Mouse (Mus musculus) limb, embryonic 15.5 days (tissue): ENCODE measurements at regions not wholly inside any gene's neighbourhood (a gene's known extent, or its start where the extent isn't known, plus 50 kb on each side); places are given as distances from the start of the nearest gene placed in this dataset.
"Not testable (repeated sequence)": the region's sequence is repeated elsewhere in the genome, so short reads cannot be mapped to it uniquely, and the experiment has no call there.

Experiments used
- ATAC-seq: fragments of 200-750 bp; cut with Nextera tagmentation; 2 replicates; pipeline ENCODE4 v1.8.0; 2017; ENCODE audit warnings: low read depth, moderate TSS enrichment; ENCODE audit not compliant: insufficient number of reproducible peaks, low FRiP score, low TSS enrichment
- H3K27ac ChIP-seq: fragments of 300-500 bp; sonication (generic); 2 replicates; pipeline ENCODE4 v1.5.1; 2015; ENCODE audit warnings: moderate library complexity, mild to moderate bottlenecking, inconsistent platforms
- H3K27me3 ChIP-seq: fragments of 300-500 bp; sonication (generic); 2 replicates; pipeline ENCODE4 v1.6.1; 2015; ENCODE audit warnings: inconsistent platforms
- H3K36me3 ChIP-seq: fragments of 300-500 bp; sonication (generic); 2 replicates; pipeline ENCODE4 v1.6.1; 2015; ENCODE audit warnings: inconsistent platforms
- H3K4me1 ChIP-seq: fragments of 300-500 bp; sonication (generic); 2 replicates; pipeline ENCODE4 v1.6.1; 2015; ENCODE audit warnings: inconsistent platforms
- H3K4me2 ChIP-seq: fragments of 300-500 bp; sonication (generic); 2 replicates; pipeline ENCODE4 v1.6.1; 2015; ENCODE audit warnings: mild to moderate bottlenecking, inconsistent platforms
- H3K4me3 ChIP-seq: fragments of 300-500 bp; sonication (generic); 2 replicates; pipeline ENCODE4 v1.5.1; 2015; ENCODE audit warnings: mild to moderate bottlenecking, inconsistent platforms
- H3K9ac ChIP-seq: fragments of 300-500 bp; sonication (generic); 2 replicates; pipeline ENCODE4 v1.6.1; 2015; ENCODE audit warnings: inconsistent platforms
- H3K9me3 ChIP-seq: fragments of 300-500 bp; sonication (generic); 2 replicates; pipeline ENCODE4 v1.6.1; 2016; ENCODE audit warnings: inconsistent platforms
- whole genome bisulfite sequencing: fragments of 180-500 bp; shearing (Covaris S2); methylation state at CpG from one replicate; pipeline ENCODE4 v1.1.7; 2015; 5-methylcytosine and 5-hydroxymethylcytosine counted together

- no peaks in the 10 kb centered on the region for H3K36me3 ChIP-seq
- no peak for ATAC-seq
- 65% methylated on average over 4 of the region's 4 CpGs for WGBS
- H3K9me3 ChIP-seq: no peaks in the 10 kb centered on the region
- no peak overlapping the region for H3K4me3 ChIP-seq
- no peak overlapping the region for H3K27ac ChIP-seq
- H3K4me2 ChIP-seq: no peak overlapping the region
- no peak overlapping the region for H3K9ac ChIP-seq
- H3K27me3 ChIP-seq: peaks cover 17% of the 10 kb centered on the region; the same call in 1 of the 2 replicates
- peaks cover 28% of the 10 kb centered on the region for H3K4me1 ChIP-seq
Measured at GRCm38 (mm10) chr6:50824466-50824865, 170.2 kb upstream of the Npvf start.

GRCm38 (mm10) chr6:50831725-50832124, 177.5 kb upstream of the Npvf start:
- Histone ChIP-seq H3K27me3 (no peaks in the 10 kb centered on the region), H3K4me3 (no peak overlapping the region), H3K27ac (no peak overlapping the region), H3K9ac (no peak overlapping the region), H3K36me3 (no peaks in the 10 kb centered on the region), H3K4me1 (no peaks in the 10 kb centered on the region), H3K9me3 (no peaks in the 10 kb centered on the region), H3K4me2 (no peak overlapping the region)
- ATAC-seq: no peak
- WGBS: 51% methylated on average over 5 of the region's 5 CpGs

DNA sequence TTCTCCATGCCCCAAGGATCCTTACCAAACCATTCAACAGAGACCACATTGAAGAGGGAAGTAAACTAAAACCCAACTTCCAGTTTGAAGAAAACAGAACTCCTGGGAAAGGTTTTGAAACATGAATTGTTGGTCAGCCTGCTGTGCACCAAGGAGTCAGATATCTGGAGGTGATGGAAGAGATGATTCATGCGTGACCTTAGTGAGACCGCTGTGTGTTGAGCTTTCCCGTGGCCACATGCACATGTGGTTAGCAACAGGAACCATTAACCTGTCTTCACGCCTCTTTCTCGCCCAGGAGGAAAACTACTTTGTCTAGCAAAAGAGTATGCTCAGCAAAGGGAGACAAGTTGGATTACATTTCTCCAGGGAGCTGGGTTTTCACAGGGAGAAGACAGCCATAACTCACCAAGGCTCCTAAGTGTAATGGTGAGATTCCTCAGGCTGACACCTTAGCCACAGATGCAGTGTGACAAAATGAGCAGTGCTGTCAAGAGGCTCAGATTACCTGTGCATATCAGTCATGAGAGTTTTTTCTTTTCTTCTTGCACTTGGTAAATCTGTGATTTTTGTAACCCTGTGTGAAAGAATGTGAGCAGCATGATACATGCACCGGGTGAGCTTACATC, 181.9 kb upstream of the Npvf start:
- Histone ChIP-seq H3K27ac (no peak overlapping the region), H3K9ac (no peak overlapping the region), H3K27me3 (no peaks in the 10 kb centered on the region), H3K4me3 (no peak overlapping the region), H3K4me2 (no peak overlapping the region), H3K4me1 (no peaks in the 10 kb centered on the region), H3K9me3 (no peaks in the 10 kb centered on the region), H3K36me3 (no peaks in the 10 kb centered on the region)
- no peak for ATAC-seq
- WGBS: 61% methylated on average over 6 of the region's 6 CpGs

GRCm38 (mm10) chr6:50840826-50841225, 186.6 kb upstream of the Npvf start:
- Histone ChIP-seq H3K9ac (no peak overlapping the region), H3K27ac (no peak overlapping the region), H3K36me3 (no peaks in the 10 kb centered on the region), H3K9me3 (no peaks in the 10 kb centered on the region), H3K4me1 (0 out of 2 replicates have a peak, but pooled peaks cover 2% of the 10 kb centered on the region), H3K4me2 (no peak overlapping the region), H3K4me3 (no peak overlapping the region), H3K27me3 (no peaks in the 10 kb centered on the region)
- 66% methylated on average over 9 of the region's 9 CpGs for WGBS
- ATAC-seq: no peak

DNA sequence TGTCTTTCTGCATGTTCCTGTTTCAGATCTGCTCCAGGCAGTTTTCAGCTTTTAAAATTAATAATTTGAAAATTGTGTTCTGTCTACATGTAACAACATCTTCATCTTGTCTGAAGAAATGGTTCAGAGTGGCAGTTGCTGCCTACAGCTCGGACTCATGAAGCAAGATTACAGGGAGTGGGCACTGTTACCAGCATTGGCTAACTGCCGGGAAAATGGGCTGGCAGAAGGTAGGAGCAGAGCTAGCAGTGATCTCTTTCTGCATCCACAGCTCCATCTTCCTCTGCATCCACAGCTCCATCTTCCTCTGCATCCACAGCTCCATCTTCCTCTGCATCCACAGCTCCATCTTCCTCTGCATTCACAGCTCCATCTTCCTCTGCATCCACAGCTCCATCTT, 191.0 kb upstream of the Npvf start:
- H3K9me3 ChIP-seq, H3K27me3 ChIP-seq, H3K4me3 ChIP-seq, H3K27ac ChIP-seq, H3K9ac ChIP-seq, H3K36me3 ChIP-seq, H3K4me1 ChIP-seq, H3K4me2 ChIP-seq, ATAC-seq: not testable (repeated sequence)
- 79% methylated on average over 2 of the region's 2 CpGs for WGBS

GRCm38 (mm10) chr6:50846740-50847516, 192.7 kb upstream of the Npvf start:
- 50% methylated on average over 18 of the region's 18 CpGs for WGBS
- H3K4me2 ChIP-seq: no peak overlapping the region
- peaks cover 9% of the 10 kb centered on the region; the same call in 1 of the 2 replicates for H3K4me1 ChIP-seq
- no peak overlapping the region for H3K4me3 ChIP-seq
- H3K27me3 ChIP-seq: no peaks in the 10 kb centered on the region
- no peak for ATAC-seq
- no peaks in the 10 kb centered on the region for H3K36me3 ChIP-seq
- H3K9me3 ChIP-seq: no peaks in the 10 kb centered on the region
- no peak overlapping the region for H3K27ac ChIP-seq
- H3K9ac ChIP-seq: no peak overlapping the region

DNA sequence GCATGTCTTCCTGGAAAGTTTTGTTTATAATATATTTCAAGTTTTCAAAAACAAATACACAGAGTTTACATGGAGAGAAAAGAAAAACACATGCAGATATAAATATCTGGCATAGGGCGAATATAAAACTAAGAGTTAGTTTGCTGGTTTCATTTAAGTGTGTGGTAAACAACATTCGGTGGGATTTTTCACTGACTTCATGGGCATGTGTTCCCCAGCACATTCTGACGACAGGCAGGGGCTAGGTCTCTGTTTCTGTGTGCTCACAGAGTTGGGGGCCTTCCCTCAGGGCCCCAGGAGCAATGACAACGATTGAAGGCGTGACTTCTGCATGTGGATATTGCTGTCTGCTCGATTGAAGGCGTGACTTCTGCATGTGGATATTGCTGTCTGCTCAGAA, 193.3 kb upstream of the Npvf start:
- no peaks in the 10 kb centered on the region for H3K27me3 ChIP-seq

GRCm38 (mm10) chr6:50859162-50859561, 204.9 kb upstream of the Npvf start:
- Histone ChIP-seq H3K9ac (no peak overlapping the region), H3K4me2 (no peak overlapping the region)
- WGBS: 76% methylated on average over 4 of the region's 4 CpGs

More for the DNA sequence above, 193.3 kb upstream of the Npvf start:
- Histone ChIP-seq H3K9me3 (no peaks in the 10 kb centered on the region), H3K4me2 (no peak overlapping the region), H3K4me1 (peaks cover 7% of the 10 kb centered on the region; the same call in 1 of the 2 replicates), H3K9ac (no peak overlapping the region), H3K36me3 (no peaks in the 10 kb centered on the region), H3K4me3 (no peak overlapping the region), H3K27ac (no peak overlapping the region)
- ATAC-seq: no peak
- WGBS: 62% methylated on average over 7 of the region's 7 CpGs

GRCm38 (mm10) chr6:50877991-50878390, 223.8 kb upstream of the Npvf start:
- Histone ChIP-seq H3K27ac (no peak overlapping the region), H3K4me3 (no peak overlapping the region), H3K36me3 (no peaks in the 10 kb centered on the region), H3K4me2 (no peak overlapping the region), H3K4me1 (peaks cover 6% of the 10 kb centered on the region; the same call in 1 of the 2 replicates), H3K9me3 (no peaks in the 10 kb centered on the region), H3K9ac (no peak overlapping the region), H3K27me3 (no peaks in the 10 kb centered on the region)
- no peak for ATAC-seq
- 64% methylated on average over 5 of the region's 5 CpGs for WGBS

More at GRCm38 (mm10) chr6:50859162-50859561, 204.9 kb upstream of the Npvf start:
- H3K4me3 ChIP-seq: no peak overlapping the region
- no peaks in the 10 kb centered on the region; the same call in 1 of the 2 replicates for H3K27me3 ChIP-seq
- H3K27ac ChIP-seq: no peak overlapping the region
- H3K4me1 ChIP-seq: no peaks in the 10 kb centered on the region
- H3K36me3 ChIP-seq: no peaks in the 10 kb centered on the region
- no peaks in the 10 kb centered on the region for H3K9me3 ChIP-seq
- no peak for ATAC-seq

DNA sequence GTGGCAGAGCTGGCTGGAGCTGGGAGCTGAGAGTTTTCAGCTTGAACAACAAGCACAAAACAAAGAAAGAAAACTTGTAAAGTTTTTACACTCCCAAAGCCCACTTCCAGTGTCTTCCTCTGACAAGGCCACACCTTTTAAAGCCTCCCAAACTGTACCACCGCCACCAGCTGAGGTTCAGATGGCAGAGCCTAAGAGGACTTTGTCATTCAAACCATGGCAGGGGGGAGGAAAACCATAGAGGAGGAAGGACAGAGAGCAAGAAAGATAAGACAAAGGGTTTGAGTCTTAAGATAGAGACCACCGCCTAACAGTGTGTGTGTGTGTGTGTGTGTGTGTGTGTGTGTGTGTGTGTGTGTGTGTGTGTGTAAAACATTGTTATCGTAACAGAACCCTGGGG, 228.1 kb upstream of the Npvf start:
- no peaks in the 10 kb centered on the region for H3K36me3 ChIP-seq
- no peak overlapping the region for H3K9ac ChIP-seq
- ATAC-seq: no peak
- 68% methylated on average over 3 of the region's 3 CpGs for WGBS
- no peaks in the 10 kb centered on the region for H3K9me3 ChIP-seq
- no peak overlapping the region for H3K4me3 ChIP-seq
- no peak overlapping the region; the same call in 1 of the 2 replicates for H3K27ac ChIP-seq
- no peaks in the 10 kb centered on the region for H3K27me3 ChIP-seq
- peaks cover 12% of the 10 kb centered on the region; the same call in 1 of the 2 replicates for H3K4me1 ChIP-seq
- H3K4me2 ChIP-seq: no peak overlapping the region

GRCm38 (mm10) chr6:50882759-50883158, 228.5 kb upstream of the Npvf start:
- Histone ChIP-seq H3K9me3 (no peaks in the 10 kb centered on the region), H3K4me2 (no peak overlapping the region), H3K4me3 (no peak overlapping the region), H3K27me3 (no peaks in the 10 kb centered on the region), H3K27ac (0 out of 2 replicates have a peak overlapping the region, but pooled peaks have one; percentile 33), H3K4me1 (peaks cover 12% of the 10 kb centered on the region; the same call in 1 of the 2 replicates), H3K36me3 (no peaks in the 10 kb centered on the region), H3K9ac (no peak overlapping the region)
- no peak for ATAC-seq
- WGBS: 35% methylated on average over 4 of the region's 4 CpGs

DNA sequence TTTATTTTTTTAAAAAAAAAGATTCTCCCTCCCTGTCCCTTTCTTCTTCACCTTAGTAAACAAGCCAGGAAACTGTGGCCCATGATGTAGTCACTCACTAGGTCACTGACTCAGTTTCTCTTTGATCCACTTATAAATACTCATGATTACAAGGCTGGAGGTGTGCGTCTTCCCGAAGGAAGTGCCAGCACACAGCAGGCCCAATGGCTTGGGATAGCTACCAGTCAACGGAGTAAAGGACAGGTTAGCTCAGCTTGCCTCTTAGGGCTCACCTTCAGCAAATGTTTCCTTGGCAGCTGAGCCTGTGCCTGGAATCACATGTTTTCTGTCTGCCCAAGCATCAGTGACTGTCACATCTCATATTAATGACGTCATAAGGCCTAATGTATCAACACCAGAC, 230.8 kb upstream of the Npvf start:
- WGBS: 84% methylated on average over 4 of the region's 4 CpGs
- no peak overlapping the region for H3K4me2 ChIP-seq
- H3K36me3 ChIP-seq: no peaks in the 10 kb centered on the region
- H3K27ac ChIP-seq: no peak overlapping the region
- H3K4me1 ChIP-seq: peaks cover 12% of the 10 kb centered on the region; the same call in 1 of the 2 replicates
- no peak for ATAC-seq
- H3K27me3 ChIP-seq: peaks cover under 1% of the 10 kb centered on the region; the same call in 1 of the 2 replicates
- H3K9ac ChIP-seq: no peak overlapping the region
- H3K4me3 ChIP-seq: no peak overlapping the region
- H3K9me3 ChIP-seq: no peaks in the 10 kb centered on the region
